18 mouse cellular contexts compared by ENCODE assay signal in the genomic region with DNA sequence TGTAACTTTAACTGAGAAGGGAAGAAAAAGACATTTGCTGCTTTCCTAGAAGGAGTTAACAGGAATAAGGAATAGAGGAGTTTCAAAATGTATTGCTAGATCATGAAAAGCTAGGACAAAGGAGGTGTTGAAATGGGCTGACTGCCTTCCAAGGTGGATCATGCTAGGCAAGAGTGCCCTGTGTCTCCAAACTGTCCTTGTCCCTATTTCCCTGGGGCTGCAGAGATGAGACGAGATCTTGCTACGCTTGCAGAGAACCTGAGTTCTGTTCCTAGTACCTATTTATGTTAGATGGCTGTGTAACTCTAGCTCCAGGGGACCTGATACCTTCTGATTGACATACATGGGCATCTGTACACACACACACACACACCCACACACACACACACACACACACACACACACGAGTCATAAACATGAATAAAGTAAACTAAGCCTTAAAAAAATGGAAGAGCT. TPM values are rescaled to one million over a fixed set of nuclear protein-coding genes. Genes with fewer than 3 reads are reported as not detected.
DNase-seq lines count a peak whose midpoint lies in the region; ATAC-seq lines count a peak whose summit lies in the region.
"Had no signal": no experiment of that assay in that cellular context is flagged by ENCODE, and none has a peak within 500 bp of the region (broad histone marks: within the 10 kb centered on the region; RNA-seq: fewer than 3 reads in every experiment).

No protein-coding gene starts in this region.

- no peak for DNase-seq in heart, postnatal 4 days
- DNase-seq in testis, postnatal 10 days (ENCODE audit: low spot score), result peak; percentile 31
- no peak for DNase-seq in testis, postnatal 14 days (ENCODE audit: low spot score)
- DNase-seq in gonadal fat pad, adult 2 months (ENCODE audit: low read depth), result peak; percentile 91
- DNase-seq in lung, postnatal 4 days, result no peak
- no peak for DNase-seq in right cerebral cortex, postnatal 10 days (ENCODE audit: low spot score in 2 of 2)
- DNase-seq: adrenal gland, postnatal 14 days; cerebellum, adult 11-12 months; cerebellum, adult 9-10 months; cerebellum, postnatal 25 days; kidney, adult 11 months had no signal

- no peaks in the 10 kb centered on the region for H3K9me3 ChIP-seq in heart, embryonic 14.5 days (ENCODE audit: control insufficient read depth, low read length)
- H3K9me3 ChIP-seq: embryonic facial prominence, embryonic 12.5 days; forebrain, embryonic 12.5 days; G1E; heart, embryonic 13.5 days; hindbrain, embryonic 15.5 days had no signal

- no peak overlapping the region for H3K4me2 ChIP-seq in heart, embryonic 14.5 days (ENCODE audit: low read length)
- H3K4me2 ChIP-seq: embryonic facial prominence, embryonic 12.5 days; forebrain, embryonic 12.5 days; heart, embryonic 13.5 days; hindbrain, embryonic 15.5 days had no signal

- WGBS in heart, embryonic 14.5 days, result 80% methylated on average over 3 of the region's 3 CpGs

- no peaks in the 10 kb centered on the region for H3K4me1 ChIP-seq in heart, embryonic 14.5 days (ENCODE audit: control insufficient read depth in 2 of 2, insufficient read depth in 2 of 2, low read length in 2 of 2)
- H3K4me1 ChIP-seq: embryonic facial prominence, embryonic 12.5 days; forebrain, embryonic 12.5 days had no signal

- H3K27me3 ChIP-seq in heart, embryonic 14.5 days (ENCODE audit: control insufficient read depth, insufficient read depth, low read length), result no peaks in the 10 kb centered on the region
- H3K27me3 ChIP-seq: embryonic facial prominence, embryonic 12.5 days; forebrain, embryonic 12.5 days; heart, embryonic 13.5 days; hindbrain, embryonic 15.5 days had no signal

- 0 out of 2 replicates have a peak overlapping the region, but pooled peaks have one; percentile 4 for H3K9ac ChIP-seq in heart, embryonic 14.5 days (ENCODE audit: low read length)
- H3K9ac ChIP-seq: embryonic facial prominence, embryonic 12.5 days; forebrain, embryonic 12.5 days; heart, embryonic 13.5 days; hindbrain, embryonic 15.5 days had no signal

- peaks cover 91% of the 10 kb centered on the region for H3K36me3 ChIP-seq in heart, embryonic 14.5 days (ENCODE audit: control insufficient read depth, insufficient read depth, low read length)

- H3K27ac ChIP-seq in heart, embryonic 14.5 days (replicated peaks in 1 of 2; ENCODE audit: control insufficient read depth in 1 of 2, insufficient read depth in 1 of 2, low read depth in 2 of 2, low read length in 2 of 2), result no peak overlapping the region
- H3K27ac ChIP-seq: embryonic facial prominence, embryonic 12.5 days; forebrain, embryonic 12.5 days; heart, embryonic 13.5 days; hindbrain, embryonic 15.5 days had no signal

- no peak overlapping the region for H3K4me3 ChIP-seq in heart, embryonic 14.5 days (ENCODE audit: control insufficient read depth in 1 of 2, insufficient read depth in 1 of 2, low read depth in 1 of 2, low read length in 2 of 2)
- H3K4me3 ChIP-seq: embryonic facial prominence, embryonic 12.5 days; forebrain, embryonic 12.5 days; heart, embryonic 13.5 days; hindbrain, embryonic 15.5 days had no signal

- no peak for ATAC-seq in heart, embryonic 14.5 days (ENCODE audit: insufficient number of reproducible peaks, insufficient read depth, low FRiP score, low read depth)
- ATAC-seq: forebrain, embryonic 16.5 days had no signal

RNA-seq across cellular contexts. Expression of a gene that starts 13.6 kb away (rescaled TPM):
- 612 and 625 TPM in 2 replicates for polyA plus RNA-seq in heart, embryonic 14.5 days (2014; fragmentation: Nextera tagmentation; extraction: Ambion mirVana)
- 100 to 1,000 TPM; 610 to 637 TPM for total RNA-seq in heart, postnatal 4 days (2021)
- 193 and 206 TPM in 2 replicates for polyA plus RNA-seq in gonadal fat pad, adult 2 months (2012; rRNA removed)

Comparison
In these comparisons a context has a peak if more than half of its experiments do, and no peak if none do; other contexts are left out.
1. DNase-seq: peak in testis, postnatal 10 days (single experiment) and gonadal fat pad, adult 2 months (single experiment); none in heart, postnatal 4 days (single experiment), testis, postnatal 14 days (single experiment), lung, postnatal 4 days (0 of 2) and right cerebral cortex, postnatal 10 days (0 of 2).